ENCODE assay signal across 7 mouse cellular contexts in the genomic region with DNA sequence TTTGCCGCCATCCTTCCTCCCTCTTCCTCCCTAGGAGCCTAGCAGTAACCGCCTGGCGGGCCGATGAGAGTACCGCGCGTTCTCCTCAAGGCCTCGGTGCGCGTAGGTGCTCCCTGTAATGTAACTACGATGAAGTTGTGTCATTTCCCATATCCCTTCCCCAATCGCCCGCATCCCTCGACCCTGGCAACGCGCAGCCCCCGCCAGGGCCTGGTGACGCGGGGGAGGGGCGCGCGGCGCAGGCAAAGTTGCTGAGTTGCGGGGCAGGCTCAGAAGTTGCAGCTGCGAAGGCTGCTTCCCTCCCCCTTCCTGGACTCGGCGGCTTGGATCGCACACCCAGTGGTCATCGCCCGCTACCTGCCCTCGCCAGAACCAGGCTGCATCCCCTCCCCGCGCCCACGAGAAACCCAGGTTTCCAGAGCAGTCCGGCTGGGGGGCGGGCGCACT. TPM values are rescaled to one million over a fixed set of nuclear protein-coding genes. Genes with fewer than 3 reads are reported as not detected.
DNase-seq lines count a peak whose midpoint lies in the region; ATAC-seq lines count a peak whose summit lies in the region.

TSS of gene Rreb1 (plus strand) at position 254 of the 447 bp plus-strand sequence.

- H3K4me2 ChIP-seq in embryonic facial prominence, embryonic 13.5 days, result peak within 1 kb of the TSS; percentile 100
- peak within 1 kb of the TSS; percentile 100 for H3K4me2 ChIP-seq in limb, embryonic 11.5 days (ENCODE audit: low read depth, severe bottlenecking)
- H3K4me2 ChIP-seq in midbrain, embryonic 11.5 days, result peak within 1 kb of the TSS; percentile 100

- H3K9me3 ChIP-seq in embryonic facial prominence, embryonic 13.5 days, result no peaks in the 10 kb centered on the region
- no peaks in the 10 kb centered on the region for H3K9me3 ChIP-seq in limb, embryonic 11.5 days (ENCODE audit: control insufficient read depth, low read length)
- H3K9me3 ChIP-seq in midbrain, embryonic 11.5 days (ENCODE audit: control insufficient read depth, low read length), result no peaks in the 10 kb centered on the region

- no peak within 1 kb of the TSS for H3K27ac ChIP-seq in embryonic facial prominence, embryonic 13.5 days
- no peak within 1 kb of the TSS for H3K27ac ChIP-seq in limb, embryonic 11.5 days (replicated peaks; ENCODE audit: low read depth, low read length)
- no peak within 1 kb of the TSS for H3K27ac ChIP-seq in midbrain, embryonic 11.5 days (ENCODE audit: low read depth, low read length)

- no peaks in the 10 kb centered on the region for H3K36me3 ChIP-seq in embryonic facial prominence, embryonic 13.5 days
- H3K36me3 ChIP-seq in limb, embryonic 11.5 days (ENCODE audit: control insufficient read depth, insufficient read depth, low read length), result no peaks in the 10 kb centered on the region
- H3K36me3 ChIP-seq in midbrain, embryonic 11.5 days (ENCODE audit: control insufficient read depth, insufficient read depth, low read length), result no peaks in the 10 kb centered on the region

- H3K9ac ChIP-seq in embryonic facial prominence, embryonic 13.5 days, result peak within 1 kb of the TSS; percentile 78
- H3K9ac ChIP-seq in limb, embryonic 11.5 days (ENCODE audit: low read length), result peak within 1 kb of the TSS; percentile 67
- H3K9ac ChIP-seq in midbrain, embryonic 11.5 days (ENCODE audit: low read length), result peak within 1 kb of the TSS; percentile 70

- DNase-seq in adrenal gland, adult 8-10 months, result no peak
- peak; percentile 97 for DNase-seq in heart, adult 11 months
- peak; percentile 66 for DNase-seq in kidney, adult 18-20 months
- DNase-seq in limb, embryonic 11.5 days (ENCODE audit: low spot score), result peak; percentile 72
- DNase-seq in midbrain, embryonic 11.5 days (ENCODE audit: low spot score, missing footprints), result peak; percentile 95
- DNase-seq in spleen, postnatal 10 days (ENCODE audit: low spot score in 2 of 2), result peak; percentile 38 to 54

- ATAC-seq in embryonic facial prominence, embryonic 13.5 days (ENCODE audit: insufficient number of reproducible peaks, insufficient read depth, low FRiP score, low TSS enrichment, low read depth), result peak; percentile 20; the same call in 1 of the 2 replicates
- ATAC-seq in limb, embryonic 11.5 days (ENCODE audit: insufficient number of reproducible peaks, low FRiP score, low TSS enrichment, low read depth), result peak; percentile 55; the same call in 1 of the 2 replicates
- peak; percentile 76 for ATAC-seq in midbrain, embryonic 11.5 days (ENCODE audit: low FRiP score)

- WGBS in embryonic facial prominence, embryonic 13.5 days, result under 1% methylated on average over 36 of the region's 37 CpGs
- under 1% methylated on average over 37 of the region's 37 CpGs for WGBS in limb, embryonic 11.5 days
- under 1% methylated on average over 36 of the region's 37 CpGs for WGBS in midbrain, embryonic 11.5 days

- peaks cover 15% of the 10 kb centered on the region; the same call in 1 of the 2 replicates for H3K4me1 ChIP-seq in embryonic facial prominence, embryonic 13.5 days
- 0 out of 2 replicates have a peak, but pooled peaks cover 6% of the 10 kb centered on the region for H3K4me1 ChIP-seq in limb, embryonic 11.5 days (ENCODE audit: control insufficient read depth, insufficient read depth, low read length)
- peaks cover 11% of the 10 kb centered on the region for H3K4me1 ChIP-seq in midbrain, embryonic 11.5 days (ENCODE audit: control insufficient read depth, insufficient read depth, low read length)

- peak within 1 kb of the TSS; percentile 64 for H3K4me3 ChIP-seq in embryonic facial prominence, embryonic 13.5 days
- peak within 1 kb of the TSS; percentile 58 for H3K4me3 ChIP-seq in limb, embryonic 11.5 days (ENCODE audit: low read depth, low read length)
- H3K4me3 ChIP-seq in midbrain, embryonic 11.5 days (ENCODE audit: low read depth, low read length), result peak within 1 kb of the TSS; percentile 53

- peaks cover 17% of the 10 kb centered on the region for H3K27me3 ChIP-seq in embryonic facial prominence, embryonic 13.5 days
- H3K27me3 ChIP-seq in limb, embryonic 11.5 days (ENCODE audit: control insufficient read depth, insufficient read depth, low read length), result peaks cover 9% of the 10 kb centered on the region; the same call in 1 of the 2 replicates
- peaks cover 26% of the 10 kb centered on the region for H3K27me3 ChIP-seq in midbrain, embryonic 11.5 days (ENCODE audit: control insufficient read depth, insufficient read depth, low read length)

RNA-seq across cellular contexts. Expression of gene Rreb1, which starts in this region (rescaled TPM):
- total RNA-seq in adrenal gland, adult 8-10 months (2022), result 10 to 100 TPM; 53.1 to 74.5 (median 62.9) TPM
- 13.2 and 15.0 TPM in 2 replicates for polyA plus RNA-seq in embryonic facial prominence, embryonic 13.5 days (2015; fragmentation: Nextera tagmentation; extraction: Ambion mirVana)
- polyA plus RNA-seq in limb, embryonic 11.5 days (2014; fragmentation: Nextera tagmentation; extraction: Ambion mirVana), result 5.4 and 7.5 TPM in 2 replicates
- 3.4 and 5.5 TPM in 2 replicates for polyA plus RNA-seq in midbrain, embryonic 11.5 days (2014; fragmentation: Nextera tagmentation; extraction: Ambion mirVana)

Comparison
In these comparisons a context has a peak if more than half of its experiments do, and no peak if none do; other contexts are left out.
1. ATAC-seq: peak in every context shown above with its lines; median percentile 76 in midbrain, embryonic 11.5 days; 55 in limb, embryonic 11.5 days; 20 in embryonic facial prominence, embryonic 13.5 days.